Mouse (Mus musculus): ENCODE measurements around the gene Ppp1r27. TPM values are rescaled to one million over a fixed set of nuclear protein-coding genes. Genes with fewer than 3 reads are reported as not detected.
"Not testable (repeated sequence)": the region's sequence is repeated elsewhere in the genome, so short reads cannot be mapped to it uniquely, and the experiment has no call there.

Gene Ppp1r27
- polyA plus RNA-seq, 1 experiment from 2014 or later: not detected

GRCm38 (mm10) chr11:120522581-120522980 lies 28.4 kb downstream of the Ppp1r27 start:
- 80% methylated on average over 8 of the region's 8 CpGs for WGBS
- H3K27ac ChIP-seq (ENCODE audit: low read length): no peak overlapping the region
- no peak overlapping the region for H3K4me3 ChIP-seq (ENCODE audit: low read length)
- H3K36me3 ChIP-seq (ENCODE audit: control insufficient read depth, insufficient read depth, low read length): no peaks in the 10 kb centered on the region
- H3K4me2 ChIP-seq (ENCODE audit: low read depth, low read length): no peak overlapping the region
- no peaks in the 10 kb centered on the region for H3K9me3 ChIP-seq (ENCODE audit: control insufficient read depth, low read length)
- no peaks in the 10 kb centered on the region for H3K27me3 ChIP-seq (replicated peaks; ENCODE audit: control insufficient read depth, insufficient read depth, low read length)
- no peak for ATAC-seq
- no peak overlapping the region for H3K9ac ChIP-seq (ENCODE audit: low read depth, low read length)
- peaks cover 7% of the 10 kb centered on the region for H3K4me1 ChIP-seq (ENCODE audit: control insufficient read depth, insufficient read depth, low read length)

DNA sequence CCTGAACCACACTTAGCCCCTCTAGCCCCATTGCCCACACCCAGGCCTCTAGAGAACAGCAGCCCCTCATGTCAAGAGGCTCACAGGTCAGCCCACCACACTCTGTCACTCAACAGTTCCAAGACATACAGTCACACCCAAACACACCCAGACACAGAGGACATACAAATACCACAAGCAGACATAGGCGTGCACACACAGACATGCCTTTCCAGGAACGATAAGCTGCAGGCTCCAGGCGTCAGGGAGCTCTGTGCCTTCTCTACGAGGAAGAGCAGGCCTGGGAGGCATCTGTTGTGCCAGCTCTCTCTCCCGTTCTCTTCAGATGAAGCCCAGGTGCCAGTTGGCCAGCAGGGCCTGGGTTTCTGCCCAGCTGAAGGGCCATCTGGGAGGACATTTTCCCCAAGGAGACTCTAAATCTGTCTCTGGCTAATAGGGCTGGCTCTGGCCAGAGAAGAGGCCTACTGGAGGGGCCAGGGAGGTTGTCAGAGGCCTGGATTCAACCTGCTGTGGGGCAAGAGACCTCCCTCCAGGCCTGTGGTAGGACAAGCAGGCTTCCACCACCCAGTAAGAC lies 29.9 kb downstream of the Ppp1r27 start:
- peak overlapping the region; percentile 44 for H3K9ac ChIP-seq (ENCODE audit: low read depth, low read length)
- ATAC-seq: 0 out of 2 replicates have a peak, but pooled peaks have one; percentile 12

GRCm38 (mm10) chr11:120520498-120520897 lies 30.4 kb downstream of the Ppp1r27 start:
- no peak overlapping the region for H3K27ac ChIP-seq (ENCODE audit: low read length)
- H3K36me3 ChIP-seq (ENCODE audit: control insufficient read depth, insufficient read depth, low read length): no peaks in the 10 kb centered on the region
- peaks cover 11% of the 10 kb centered on the region for H3K4me1 ChIP-seq (ENCODE audit: control insufficient read depth, insufficient read depth, low read length)
- no peak overlapping the region for H3K4me2 ChIP-seq (ENCODE audit: low read depth, low read length)
- ATAC-seq: no peak
- H3K9me3 ChIP-seq (ENCODE audit: control insufficient read depth, low read length): no peaks in the 10 kb centered on the region
- H3K9ac ChIP-seq (ENCODE audit: low read depth, low read length): 0 out of 2 replicates have a peak overlapping the region, but pooled peaks have one; percentile 30
- 74% methylated on average over 9 of the region's 9 CpGs for WGBS
- no peak overlapping the region for H3K4me3 ChIP-seq (ENCODE audit: low read length)
- H3K27me3 ChIP-seq (replicated peaks; ENCODE audit: control insufficient read depth, insufficient read depth, low read length): no peaks in the 10 kb centered on the region

More for the DNA sequence above, 29.9 kb downstream of the Ppp1r27 start:
- H3K27me3 ChIP-seq (replicated peaks; ENCODE audit: control insufficient read depth, insufficient read depth, low read length): no peaks in the 10 kb centered on the region
- H3K4me2 ChIP-seq (ENCODE audit: low read depth, low read length): no peak overlapping the region
- peaks cover 7% of the 10 kb centered on the region for H3K4me1 ChIP-seq (ENCODE audit: control insufficient read depth, insufficient read depth, low read length)
- H3K36me3 ChIP-seq (ENCODE audit: control insufficient read depth, insufficient read depth, low read length): no peaks in the 10 kb centered on the region
- 57% methylated on average over 5 of the region's 5 CpGs for WGBS
- H3K4me3 ChIP-seq (ENCODE audit: low read length): no peak overlapping the region
- H3K9me3 ChIP-seq (ENCODE audit: control insufficient read depth, low read length): no peaks in the 10 kb centered on the region
- peak overlapping the region; percentile 35; the same call in 1 of the 2 replicates for H3K27ac ChIP-seq (ENCODE audit: low read length)

DNA sequence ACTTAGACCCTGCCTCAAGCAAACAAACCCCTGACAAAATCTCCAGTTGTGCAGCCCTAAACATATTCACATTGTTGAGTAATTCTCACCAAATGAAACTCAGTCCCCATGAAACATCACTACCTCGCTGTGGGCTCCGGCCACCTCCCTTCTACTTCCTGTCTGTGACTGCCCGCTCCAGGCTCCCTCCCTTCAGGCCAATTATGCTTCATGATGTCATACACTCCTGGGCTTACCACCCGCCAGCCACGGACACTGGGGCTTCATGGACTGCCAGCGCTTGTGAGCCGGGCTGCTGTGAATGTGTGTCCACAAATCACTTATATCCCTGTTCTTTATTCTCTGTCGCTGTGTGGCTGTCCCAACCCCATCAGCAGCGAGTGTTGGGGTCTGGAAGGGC lies 31.2 kb downstream of the Ppp1r27 start:
- H3K4me2 ChIP-seq (ENCODE audit: low read depth, low read length): no peak overlapping the region

DNA sequence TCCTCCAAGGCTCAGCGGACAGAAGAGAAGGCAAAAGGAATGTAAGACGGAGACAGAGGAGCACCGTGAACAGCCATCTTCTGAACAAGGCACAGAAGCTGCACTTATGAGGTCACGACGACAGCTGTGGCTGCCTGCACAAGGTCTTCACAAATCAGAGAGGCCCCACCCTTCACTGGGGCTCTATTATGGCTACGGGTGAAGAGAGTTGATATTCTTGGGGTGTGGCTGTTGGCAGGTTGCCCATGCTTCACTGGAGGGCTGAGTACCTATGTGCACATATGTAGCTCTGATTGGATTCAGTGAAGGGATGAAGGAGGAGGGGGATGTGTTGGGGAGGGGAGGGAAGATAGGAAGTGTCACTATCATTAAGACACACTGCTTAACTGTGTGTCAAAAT lies 32.4 kb downstream of the Ppp1r27 start:
- no peaks in the 10 kb centered on the region for H3K36me3 ChIP-seq (ENCODE audit: control insufficient read depth, insufficient read depth, low read length)
- 44% methylated on average over 6 of the region's 6 CpGs for WGBS
- peak overlapping the region; percentile 93 for H3K27ac ChIP-seq (ENCODE audit: low read length)
- H3K4me2 ChIP-seq (ENCODE audit: low read depth, low read length): peak overlapping the region; percentile 31
- ATAC-seq: peak; percentile 89
- peak overlapping the region; percentile 57; the same call in 1 of the 2 replicates for H3K9ac ChIP-seq (ENCODE audit: low read depth, low read length)
- H3K27me3 ChIP-seq (replicated peaks; ENCODE audit: control insufficient read depth, insufficient read depth, low read length): no peaks in the 10 kb centered on the region
- peak overlapping the region; percentile 21; the same call in 1 of the 2 replicates for H3K4me3 ChIP-seq (ENCODE audit: low read length)
- H3K9me3 ChIP-seq (ENCODE audit: control insufficient read depth, low read length): no peaks in the 10 kb centered on the region
- peaks cover 11% of the 10 kb centered on the region for H3K4me1 ChIP-seq (ENCODE audit: control insufficient read depth, insufficient read depth, low read length)

More for the DNA sequence above, 31.2 kb downstream of the Ppp1r27 start:
- ATAC-seq: no peak
- peak overlapping the region; percentile 30; the same call in 1 of the 2 replicates for H3K9ac ChIP-seq (ENCODE audit: low read depth, low read length)
- H3K4me1 ChIP-seq (ENCODE audit: control insufficient read depth, insufficient read depth, low read length): peaks cover 11% of the 10 kb centered on the region
- H3K36me3 ChIP-seq (ENCODE audit: control insufficient read depth, insufficient read depth, low read length): no peaks in the 10 kb centered on the region
- H3K27ac ChIP-seq (ENCODE audit: low read length): no peak overlapping the region
- no peak overlapping the region for H3K4me3 ChIP-seq (ENCODE audit: low read length)
- H3K9me3 ChIP-seq (ENCODE audit: control insufficient read depth, low read length): no peaks in the 10 kb centered on the region
- 38% methylated on average over 9 of the region's 9 CpGs for WGBS
- no peaks in the 10 kb centered on the region for H3K27me3 ChIP-seq (replicated peaks; ENCODE audit: control insufficient read depth, insufficient read depth, low read length)

DNA sequence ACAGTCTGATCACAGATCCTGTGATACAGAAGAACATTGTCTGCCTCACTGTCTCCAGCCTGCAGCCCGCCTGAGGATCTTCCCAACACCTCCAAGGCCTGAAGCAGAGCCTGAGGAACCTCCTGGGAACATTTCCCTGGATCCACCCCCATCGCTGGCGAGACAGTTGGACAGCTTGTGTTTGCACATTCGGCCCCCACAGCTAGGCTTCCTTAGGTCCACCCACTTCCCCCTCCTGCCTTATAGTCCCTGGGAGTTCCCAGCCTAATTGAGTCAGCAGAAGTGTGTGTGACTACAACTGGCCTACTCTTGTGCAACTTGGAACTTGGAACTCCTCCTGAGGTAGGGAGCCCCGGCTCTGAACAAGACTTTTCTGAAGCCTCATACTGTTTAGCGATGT lies 32.9 kb downstream of the Ppp1r27 start:
- peak overlapping the region; percentile 31 for H3K4me2 ChIP-seq (ENCODE audit: low read depth, low read length)
- peak; percentile 89 for ATAC-seq
- WGBS: 46% methylated on average over 6 of the region's 6 CpGs
- peak overlapping the region; percentile 93 for H3K27ac ChIP-seq (ENCODE audit: low read length)
- H3K4me1 ChIP-seq (ENCODE audit: control insufficient read depth, insufficient read depth, low read length): peaks cover 11% of the 10 kb centered on the region
- no peaks in the 10 kb centered on the region for H3K27me3 ChIP-seq (replicated peaks; ENCODE audit: control insufficient read depth, insufficient read depth, low read length)
- no peaks in the 10 kb centered on the region for H3K9me3 ChIP-seq (ENCODE audit: control insufficient read depth, low read length)
- peak overlapping the region; percentile 57 for H3K9ac ChIP-seq (ENCODE audit: low read depth, low read length)
- no peak overlapping the region for H3K4me3 ChIP-seq (ENCODE audit: low read length)
- H3K36me3 ChIP-seq (ENCODE audit: control insufficient read depth, insufficient read depth, low read length): no peaks in the 10 kb centered on the region

DNA sequence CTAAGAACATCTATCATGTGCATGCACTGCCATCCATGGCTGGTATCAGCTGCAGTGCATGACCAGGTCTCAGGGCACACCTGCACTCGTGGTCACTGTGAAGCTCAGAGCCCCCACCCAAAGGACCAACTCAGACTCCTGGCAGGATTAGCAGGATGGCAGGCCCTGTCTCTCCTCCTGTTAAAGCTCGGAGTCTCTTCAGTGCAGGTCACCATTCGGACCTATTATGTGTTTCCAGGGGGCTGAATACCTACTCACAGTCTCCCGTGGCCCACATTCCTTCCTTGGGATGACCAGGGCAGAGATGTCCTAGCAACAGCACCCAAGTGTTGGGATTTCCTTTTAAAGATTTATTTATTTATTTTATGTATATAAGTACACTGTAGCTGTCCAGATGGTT lies 33.8 kb downstream of the Ppp1r27 start:
- Histone ChIP-seq H3K4me1 (ENCODE audit: control insufficient read depth, insufficient read depth, low read length) (peaks cover 11% of the 10 kb centered on the region), H3K9ac (ENCODE audit: low read depth, low read length) (no peak overlapping the region), H3K27me3 (replicated peaks; ENCODE audit: control insufficient read depth, insufficient read depth, low read length) (no peaks in the 10 kb centered on the region), H3K9me3 (ENCODE audit: control insufficient read depth, low read length) (no peaks in the 10 kb centered on the region), H3K36me3 (ENCODE audit: control insufficient read depth, insufficient read depth, low read length) (no peaks in the 10 kb centered on the region), H3K27ac (ENCODE audit: low read length) (no peak overlapping the region), H3K4me2 (ENCODE audit: low read depth, low read length) (no peak overlapping the region), H3K4me3 (ENCODE audit: low read length) (no peak overlapping the region)
- WGBS: 82% methylated on average over 4 of the region's 4 CpGs
- ATAC-seq: no peak

DNA sequence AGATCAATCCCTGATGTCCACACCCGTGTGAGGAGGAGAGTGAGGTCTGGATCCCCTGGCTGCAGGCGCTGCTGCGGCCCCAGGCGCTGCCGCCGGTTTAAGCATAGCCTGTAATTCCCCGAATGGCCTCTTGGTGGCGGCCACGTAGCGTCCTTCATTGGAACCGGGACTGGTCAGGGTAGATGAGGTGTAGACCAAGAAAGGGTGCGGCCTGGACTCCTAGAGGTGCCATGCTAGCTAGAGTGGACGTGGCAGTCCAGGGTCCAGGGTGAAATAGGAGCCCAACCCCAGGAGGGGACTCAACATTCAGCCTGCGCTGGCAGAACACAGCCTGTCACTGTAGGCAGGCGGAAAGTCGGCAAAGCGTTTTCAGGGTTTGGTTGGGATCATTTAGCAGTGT lies 35.3 kb downstream of the Ppp1r27 start:
- peak; percentile 78 for ATAC-seq
- WGBS: 15% methylated on average over 17 of the region's 17 CpGs
- Histone ChIP-seq H3K36me3 (ENCODE audit: control insufficient read depth, insufficient read depth, low read length) (no peaks in the 10 kb centered on the region), H3K9ac (ENCODE audit: low read depth, low read length) (peak overlapping the region; percentile 48), H3K27me3 (replicated peaks; ENCODE audit: control insufficient read depth, insufficient read depth, low read length) (no peaks in the 10 kb centered on the region), H3K4me1 (ENCODE audit: control insufficient read depth, insufficient read depth, low read length) (peaks cover 12% of the 10 kb centered on the region), H3K9me3 (ENCODE audit: control insufficient read depth, low read length) (no peaks in the 10 kb centered on the region), H3K27ac (ENCODE audit: low read length) (peak overlapping the region; percentile 43), H3K4me2 (ENCODE audit: low read depth, low read length) (no peak overlapping the region), H3K4me3 (ENCODE audit: low read length) (no peak overlapping the region)

DNA sequence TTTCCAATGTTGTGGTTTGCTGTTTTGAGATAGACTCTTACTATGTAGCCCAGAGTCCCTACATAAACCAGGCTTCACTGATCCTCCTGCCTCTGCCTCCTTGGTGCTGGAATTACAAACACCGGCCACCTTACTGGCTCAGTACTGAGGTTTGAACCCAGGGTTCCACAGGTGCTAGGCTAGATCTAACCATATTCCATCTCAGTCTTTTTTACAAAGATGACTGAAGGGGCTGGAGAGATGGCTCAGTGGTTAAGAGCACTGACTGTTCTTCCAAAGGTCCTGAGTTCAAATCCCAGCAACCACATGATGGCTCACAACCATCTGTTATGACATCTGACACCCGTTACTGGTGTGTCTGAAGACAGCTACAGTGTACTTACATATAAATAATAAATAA lies 36.7 kb downstream of the Ppp1r27 start:
- not testable (repeated sequence) for H3K4me3 ChIP-seq (ENCODE audit: low read length); H3K4me2 ChIP-seq (ENCODE audit: low read depth, low read length); H3K36me3 ChIP-seq (ENCODE audit: control insufficient read depth, insufficient read depth, low read length); H3K9ac ChIP-seq (ENCODE audit: low read depth, low read length); H3K27ac ChIP-seq (ENCODE audit: low read length); ATAC-seq; H3K9me3 ChIP-seq (ENCODE audit: control insufficient read depth, low read length); H3K27me3 ChIP-seq (replicated peaks; ENCODE audit: control insufficient read depth, insufficient read depth, low read length)
- 89% methylated on average over 2 of the region's 2 CpGs for WGBS
- peaks cover 22% of the 10 kb centered on the region for H3K4me1 ChIP-seq (ENCODE audit: control insufficient read depth, insufficient read depth, low read length)
